ENCODE assay signal across 16 mouse cellular contexts in genomic region chr6:142508663-142509062, GRCm38 (mm10). TPM values are rescaled to one million over a fixed set of nuclear protein-coding genes. Genes with fewer than 3 reads are reported as not detected.
A peak's percentile ranks its signal among the peaks of the same experiment; 100 is the strongest.
DNase-seq lines count a peak whose midpoint lies in the region; ATAC-seq and TF ChIP-seq lines count a peak whose summit lies in the region.
"Had no signal": no experiment of that assay in that cellular context is flagged by ENCODE, and none has a peak within 500 bp of the region (broad histone marks: within the 10 kb centered on the region; RNA-seq: fewer than 3 reads in every experiment).

No protein-coding gene starts in this region.

- no peak for ATAC-seq in forebrain, embryonic 11.5 days (replicated peaks; ENCODE audit: low FRiP score)
- no peak for ATAC-seq in forebrain, embryonic 16.5 days
- no peak for ATAC-seq in heart, postnatal 0 days (ENCODE audit: insufficient read depth, low read depth)

- peaks cover 2% of the 10 kb centered on the region; the same call in 1 of the 2 replicates for H3K27me3 ChIP-seq in forebrain, embryonic 11.5 days (ENCODE audit: control insufficient read depth, insufficient read depth, low read length)
- no peaks in the 10 kb centered on the region for H3K27me3 ChIP-seq in forebrain, embryonic 16.5 days (replicated peaks; ENCODE audit: control insufficient read depth, insufficient read depth, low read length)
- no peaks in the 10 kb centered on the region for H3K27me3 ChIP-seq in kidney, adult 2 months (replicated peaks; ENCODE audit: control insufficient read depth, insufficient read depth, low read length)
- H3K27me3 ChIP-seq in E14TG2a.4 (ENCODE audit: insufficient read depth, low read length), result no peaks in the 10 kb centered on the region
- no peaks in the 10 kb centered on the region for H3K27me3 ChIP-seq in heart, postnatal 0 days (ENCODE audit: control insufficient read depth, insufficient read depth, low read length)
- H3K27me3 ChIP-seq: stomach, embryonic 15.5 days had no signal

- no peak overlapping the region for H3K4me3 ChIP-seq in forebrain, embryonic 11.5 days (ENCODE audit: low read depth, low read length)
- H3K4me3 ChIP-seq in forebrain, embryonic 16.5 days (replicated peaks; ENCODE audit: low read length), result no peak overlapping the region
- no peak overlapping the region for H3K4me3 ChIP-seq in kidney, adult 2 months (ENCODE audit: insufficient read depth, low read depth, low read length)
- H3K4me3 ChIP-seq in E14TG2a.4 (replicated peaks; ENCODE audit: low read length), result peak overlapping the region; percentile 83
- no peak overlapping the region for H3K4me3 ChIP-seq in heart, postnatal 0 days (ENCODE audit: low read depth, low read length)

- DNase-seq in forebrain, embryonic 11.5 days (ENCODE audit: low spot score), result no peak
- DNase-seq in kidney, adult 2 months, result no peak
- no peak for DNase-seq in kidney, postnatal 10 days
- peak; percentile 51 for DNase-seq in heart, postnatal 0 days (ENCODE audit: low spot score)
- DNase-seq in frontal cortex, postnatal 10 days (ENCODE audit: low spot score in 2 of 2), result no peak
- no peak for DNase-seq in gastrocnemius, postnatal 14 days
- DNase-seq: B cell, adult 2 months; cerebellum, adult 9-11 months; layer of hippocampus, postnatal 36 days; right cerebral cortex, postnatal 14 days had no signal

- no peak overlapping the region for H3K4me2 ChIP-seq in forebrain, embryonic 11.5 days (ENCODE audit: low read depth, low read length, severe bottlenecking)
- H3K4me2 ChIP-seq in forebrain, embryonic 16.5 days (ENCODE audit: low read length), result no peak overlapping the region
- peak overlapping the region; percentile 65 for H3K4me2 ChIP-seq in heart, postnatal 0 days (ENCODE audit: low read depth, low read length)

- no peak overlapping the region for H3K27ac ChIP-seq in forebrain, embryonic 11.5 days (ENCODE audit: low read depth, low read length)
- H3K27ac ChIP-seq in forebrain, embryonic 16.5 days (ENCODE audit: low read length), result no peak overlapping the region
- peak overlapping the region; percentile 96 for H3K27ac ChIP-seq in kidney, adult 2 months (ENCODE audit: insufficient read depth, low read depth, low read length)
- H3K27ac ChIP-seq in heart, postnatal 0 days (ENCODE audit: low read depth), result peak overlapping the region; percentile 89
- H3K27ac ChIP-seq: liver, embryonic 14.5 days had no signal

- WGBS in forebrain, embryonic 11.5 days, result 16% methylated on average over 4 of the region's 4 CpGs
- WGBS in forebrain, embryonic 16.5 days, result 23% methylated on average over 4 of the region's 4 CpGs
- WGBS in kidney, adult 2 months, result 62% methylated on average over 4 of the region's 4 CpGs
- WGBS in heart, postnatal 0 days, result 20% methylated on average over 4 of the region's 4 CpGs

- H3K9me3 ChIP-seq in forebrain, embryonic 11.5 days (ENCODE audit: control insufficient read depth, low read length), result no peaks in the 10 kb centered on the region
- H3K9me3 ChIP-seq in forebrain, embryonic 16.5 days (ENCODE audit: control insufficient read depth, low read length), result no peaks in the 10 kb centered on the region
- H3K9me3 ChIP-seq in E14TG2a.4 (ENCODE audit: low read length), result no peaks in the 10 kb centered on the region
- no peaks in the 10 kb centered on the region for H3K9me3 ChIP-seq in heart, postnatal 0 days (replicated peaks; ENCODE audit: control insufficient read depth, low read length)
- H3K9me3 ChIP-seq: stomach, embryonic 15.5 days had no signal

- TF ChIP-seq POLR2A in kidney, adult 2 months (IDR thresholded peaks at IDR 0.05; ENCODE audit: low read depth, low read length), result no peak

- peak overlapping the region; percentile 51; the same call in 1 of the 2 replicates for H3K9ac ChIP-seq in forebrain, embryonic 11.5 days (ENCODE audit: low read length)
- H3K9ac ChIP-seq in forebrain, embryonic 16.5 days (replicated peaks; ENCODE audit: low read depth, low read length), result no peak overlapping the region
- H3K9ac ChIP-seq in heart, postnatal 0 days (replicated peaks; ENCODE audit: low read depth, low read length), result peak overlapping the region; percentile 79; the same call in 1 of the 2 replicates
- H3K9ac ChIP-seq: liver, embryonic 14.5 days; stomach, embryonic 15.5 days had no signal

- no peak for TF ChIP-seq EP300 in heart, postnatal 0 days (IDR thresholded peaks at IDR 0.05; ENCODE audit: low read depth)

- H3K36me3 ChIP-seq in forebrain, embryonic 11.5 days (ENCODE audit: control insufficient read depth, insufficient read depth, low read length), result no peaks in the 10 kb centered on the region
- H3K36me3 ChIP-seq in forebrain, embryonic 16.5 days (ENCODE audit: control insufficient read depth, insufficient read depth), result no peaks in the 10 kb centered on the region
- H3K36me3 ChIP-seq in kidney, adult 2 months (ENCODE audit: control insufficient read depth, insufficient read depth, low read length), result peaks cover 3% of the 10 kb centered on the region; the same call in 1 of the 2 replicates
- peaks cover 27% of the 10 kb centered on the region for H3K36me3 ChIP-seq in E14TG2a.4 (ENCODE audit: insufficient read depth, low read length)
- H3K36me3 ChIP-seq in heart, postnatal 0 days (replicated peaks; ENCODE audit: control insufficient read depth, insufficient read depth, low read length), result peaks cover 8% of the 10 kb centered on the region
- H3K36me3 ChIP-seq: stomach, embryonic 15.5 days had no signal

- intact Hi-C loops in gastrocnemius, postnatal 14 days (cut with DNase I; ENCODE audit: low total_unique reads), result no loop called here

- H3K4me1 ChIP-seq in forebrain, embryonic 11.5 days (replicated peaks; ENCODE audit: control insufficient read depth, insufficient read depth, low read length), result no peaks in the 10 kb centered on the region; the same call in 1 of the 2 replicates
- H3K4me1 ChIP-seq in forebrain, embryonic 16.5 days (replicated peaks; ENCODE audit: control insufficient read depth, insufficient read depth, low read length), result peaks cover 21% of the 10 kb centered on the region
- peaks cover 11% of the 10 kb centered on the region; the same call in 1 of the 2 replicates for H3K4me1 ChIP-seq in kidney, adult 2 months (ENCODE audit: control insufficient read depth, insufficient read depth, low read length)
- H3K4me1 ChIP-seq in E14TG2a.4 (replicated peaks; ENCODE audit: low read depth, low read length), result peaks cover 85% of the 10 kb centered on the region
- H3K4me1 ChIP-seq in heart, postnatal 0 days (ENCODE audit: control insufficient read depth, insufficient read depth), result peaks cover 16% of the 10 kb centered on the region

- no peak for TF ChIP-seq CTCF in kidney, adult 2 months (conservative IDR thresholded peaks at IDR 0.05; ENCODE audit: insufficient read depth, insufficient read length, low read depth, low read length)
- TF ChIP-seq CTCF in E14TG2a.4 (conservative IDR thresholded peaks at IDR 0.05; ENCODE audit: low read length), result no peak
- no peak for TF ChIP-seq CTCF in heart, postnatal 0 days (IDR thresholded peaks at IDR 0.05; ENCODE audit: low read depth)

RNA-seq across cellular contexts. Expression of gene Ldhb, which starts 0.9 kb away (rescaled TPM):
- 420 and 433 TPM in 2 replicates for polyA plus RNA-seq in forebrain, embryonic 11.5 days (2014; fragmentation: Nextera tagmentation; extraction: Ambion mirVana)
- polyA plus RNA-seq in forebrain, embryonic 16.5 days (2015; fragmentation: Nextera tagmentation; extraction: Ambion mirVana), result 452 and 466 TPM in 2 replicates
- 2,043 and 2,340 TPM in 2 replicates for polyA plus RNA-seq in kidney, adult 2 months (2012; rRNA removed)
- total RNA-seq in heart, postnatal 0 days (2014; rRNA removed; ENCODE audit: low replicate concordance), result 851 and 887 TPM in 2 replicates
- 2,292 and 2,354 TPM in 2 replicates for polyA plus RNA-seq in heart, postnatal 0 days (2015; fragmentation: Nextera tagmentation; extraction: Ambion mirVana)
- total RNA-seq in gastrocnemius, postnatal 14 days (2021), result 100 to 1,000 TPM; 112 to 138 TPM

RNA-seq across cellular contexts. Expression of gene Gys2, which starts 35.8 kb away (rescaled TPM):
- polyA plus RNA-seq in forebrain, embryonic 11.5 days (2014; fragmentation: Nextera tagmentation; extraction: Ambion mirVana), result not detected in 2 replicates
- polyA plus RNA-seq in forebrain, embryonic 16.5 days (2015; fragmentation: Nextera tagmentation; extraction: Ambion mirVana), result not detected in 2 replicates
- 11.5 and 14.8 TPM in 2 replicates for polyA plus RNA-seq in kidney, adult 2 months (2012; rRNA removed)
- total RNA-seq in heart, postnatal 0 days (2014; rRNA removed; ENCODE audit: low replicate concordance), result 0.76 TPM in 1 of 2 replicates, not detected in the other
- polyA plus RNA-seq in heart, postnatal 0 days (2015; fragmentation: Nextera tagmentation; extraction: Ambion mirVana), result 0.04 TPM in 1 of 2 replicates, not detected in the other
- under 1 TPM in 1 of 2 experiments, not detected in 1; 0.31 TPM for total RNA-seq in gastrocnemius, postnatal 14 days (2021)
- polyA plus RNA-seq: intestine, embryonic 14.5 days; myocyte had no signal

Comparison
In these comparisons a context has a peak if more than half of its experiments do, and no peak if none do; other contexts are left out.
1. H3K27ac ChIP-seq: peak in kidney, adult 2 months (single experiment) and heart, postnatal 0 days (single experiment); none in forebrain, embryonic 11.5 days (single experiment) and forebrain, embryonic 16.5 days (single experiment).
2. RNA of gene Gys2, which starts 35.8 kb away (polyA plus RNA-seq): 11.5 to 14.8 TPM in kidney, adult 2 months; not detected in forebrain, embryonic 16.5 days, not detected in forebrain, embryonic 11.5 days and 0.04 TPM in heart, postnatal 0 days; every median in the first group is over 10 times any median in the second.